Mouse (Mus musculus) heart, embryonic 16.5 days (tissue): Measurements from ENCODE around the gene Elovl2. TPM values are rescaled to one million over a fixed set of nuclear protein-coding genes. Genes with fewer than 3 reads are reported as not detected.

Experiments used
- ATAC-seq: fragments of 200-750 bp; cut with Nextera tagmentation; replicated peaks from 2 replicates; pipeline ENCODE4 v1.8.0; 2017; ENCODE audit warnings: moderate number of reproducible peaks; ENCODE audit not compliant: insufficient read depth, low FRiP score; ENCODE audit errors: extremely low read depth
- H3K27ac ChIP-seq: fragments of 300-500 bp; sonication (generic); 2 replicates; pipeline ENCODE4 v1.5.1; 2014; ENCODE audit warnings: mild to moderate bottlenecking, low read length, control low read depth, moderate library complexity
- H3K27me3 ChIP-seq: fragments of 300-500 bp; sonication (generic); 2 replicates; pipeline ENCODE4 v1.6.1; 2014; ENCODE audit warnings: low read length, mixed read lengths; ENCODE audit not compliant: control insufficient read depth, insufficient read depth
- H3K36me3 ChIP-seq: fragments of 300-500 bp; sonication (generic); 2 replicates; pipeline ENCODE4 v1.6.1; 2014; ENCODE audit not compliant: control insufficient read depth, insufficient read depth
- H3K4me1 ChIP-seq: fragments of 300-500 bp; sonication (generic); 2 replicates; pipeline ENCODE4 v1.6.1; 2014; ENCODE audit warnings: low read length, mixed read lengths; ENCODE audit not compliant: control insufficient read depth, insufficient read depth
- H3K4me2 ChIP-seq: fragments of 300-500 bp; sonication (generic); 2 replicates; pipeline ENCODE4 v1.6.1; 2014; ENCODE audit warnings: low read depth, mild to moderate bottlenecking, control low read depth, low read length
- H3K4me3 ChIP-seq: fragments of 300-500 bp; sonication (generic); 2 replicates; pipeline ENCODE4 v1.5.1; 2014; ENCODE audit warnings: mild to moderate bottlenecking, control low read depth, low read length
- H3K9ac ChIP-seq: fragments of 300-500 bp; sonication (generic); 2 replicates; pipeline ENCODE4 v1.6.1; 2014; ENCODE audit warnings: low read length, control low read depth
- H3K9me3 ChIP-seq: fragments of 300-500 bp; sonication (generic); replicated peaks from 2 replicates; pipeline ENCODE4 v1.6.1; 2016; ENCODE audit warnings: low read length; ENCODE audit not compliant: control insufficient read depth
- WGBS: fragments of 180-500 bp; shearing (Covaris S2); extraction: QIAGEN DNeasy Blood & Tissue Kit; methylation state at CpG from one replicate; pipeline ENCODE4 v1.1.7; 2014; 5-methylcytosine and 5-hydroxymethylcytosine counted together
- polyA plus RNA-seq: library from polyadenylated mRNA; unstranded; fragments of >200 nt; fragmentation: Nextera tagmentation; extraction: Ambion mirVana; gene quantifications from 2 replicates; pipeline ENCODE4 v1.2.1, GENCODE M21; 2015

The Elovl2 gene
- polyA plus RNA-seq, 1 experiment from 2014 or later: 0.45 TPM

- no peak overlapping the region for H3K4me2 ChIP-seq
- no peaks in the 10 kb centered on the region for H3K36me3 ChIP-seq
- H3K9ac ChIP-seq: no peak overlapping the region
- no peak overlapping the region for H3K4me3 ChIP-seq
- ATAC-seq: no peak
- H3K27ac ChIP-seq: no peak overlapping the region
- 10% methylated on average over 6 of the region's 6 CpGs for WGBS
- H3K27me3 ChIP-seq: no peaks in the 10 kb centered on the region
- no peaks in the 10 kb centered on the region for H3K4me1 ChIP-seq
- no peaks in the 10 kb centered on the region for H3K9me3 ChIP-seq
These were observed 85.3 kb downstream of the Elovl2 start for GRCm38 (mm10) chr13:41134901-41135300.

Other genes with a start within 250 kb of the Elovl2 start
- gene Pak1ip1, start 219.4 kb downstream of the Elovl2 start, polyA plus RNA-seq: 52.0 and 53.4 TPM in 2 replicates
- 223 and 237 TPM in 2 replicates for gene Tmem14c, start 204.1 kb downstream of the Elovl2 start, polyA plus RNA-seq
- gene Mak, start 140.7 kb downstream of the Elovl2 start, polyA plus RNA-seq: 0.16 and 0.35 TPM in 2 replicates
- 0.21 TPM in 1 of 2 replicates, not detected in the other for gene Gcm2, start 109.4 kb downstream of the Elovl2 start, polyA plus RNA-seq
- gene Sycp2l, start 106.1 kb downstream of the Elovl2 start, polyA plus RNA-seq: 0.09 TPM in 1 of 2 replicates, not detected in the other
- 10.1 and 10.4 TPM in 2 replicates for gene Smim13, start 29.4 kb upstream of the Elovl2 start, polyA plus RNA-seq
- not detected in 2 replicates for gene Gm17364, start 53.6 kb upstream of the Elovl2 start, polyA plus RNA-seq